Mouse (Mus musculus) MEL (cell line): Measurements from ENCODE around the gene Gm266. TPM values are rescaled to one million over a fixed set of nuclear protein-coding genes. Genes with fewer than 3 reads are reported as not detected.

Experiments used
- DNase-seq: peaks from one replicate; pipeline ENCODE4 v3.0.0; 2011; ENCODE audit warnings: low read depth, low spot score
- H3K27ac ChIP-seq: 2 replicates; pipeline ENCODE4 v1.5.1; 2012; ENCODE audit warnings: low read depth, mild to moderate bottlenecking, control low read depth, low read length, moderate library complexity; ENCODE audit not compliant: control insufficient read depth
- H3K27me3 ChIP-seq, 2 experiments: fragments of 150-350 bp in 1 of 2; sonication (generic) in 1 of 2; 2 replicates each; pipeline ENCODE4 v1.6.1; 2012; ENCODE audit warnings: low read length in 2 of 2, mild to moderate bottlenecking in 2 of 2, improper control_type of control experiment in 1 of 2, moderate library complexity in 1 of 2; ENCODE audit not compliant: insufficient read depth in 2 of 2, control insufficient read depth in 1 of 2
- H3K36me3 ChIP-seq, 2 experiments: 2 replicates each; pipeline ENCODE4 v1.6.1; 2012 to 2014; ENCODE audit warnings: low read length in 2 of 2, improper control_type of control experiment in 1 of 2, inconsistent platforms in 1 of 2, mild to moderate bottlenecking in 1 of 2; ENCODE audit not compliant: insufficient read depth in 2 of 2, control insufficient read depth in 1 of 2
- H3K4me1 ChIP-seq, 2 experiments: fragments of 150-350 bp in 1 of 2; sonication (generic) in 1 of 2; 2 replicates each; pipeline ENCODE4 v1.6.1; 2012; ENCODE audit warnings: low read length in 2 of 2, improper control_type of control experiment in 1 of 2, mild to moderate bottlenecking in 1 of 2; ENCODE audit not compliant: insufficient read depth in 2 of 2, control insufficient read depth in 1 of 2
- H3K4me3 ChIP-seq, 2 experiments: fragments of 150-350 bp in 1 of 2; sonication (generic) in 1 of 2; 2 replicates each; pipeline ENCODE4 v1.5.1; 2012; ENCODE audit warnings: low read depth in 2 of 2, low read length in 2 of 2, mild to moderate bottlenecking in 2 of 2, moderate library complexity in 2 of 2, control low read depth in 1 of 2, improper control_type of control experiment in 1 of 2; ENCODE audit not compliant: control insufficient read depth in 1 of 2, insufficient read depth in 1 of 2
- H3K79me2 ChIP-seq: 2 replicates; pipeline ENCODE4 v1.6.1; 2012; ENCODE audit warnings: mild to moderate bottlenecking, low read length, moderate library complexity; ENCODE audit not compliant: control insufficient read depth, poor library complexity, insufficient read depth
- H3K9ac ChIP-seq: 2 replicates; pipeline ENCODE4 v1.6.1; 2012; ENCODE audit warnings: low read depth, mild to moderate bottlenecking, control low read depth, low read length, moderate library complexity; ENCODE audit not compliant: control insufficient read depth, poor library complexity, severe bottlenecking
- H3K9me3 ChIP-seq: fragments of 150-350 bp; sonication (generic); replicated peaks from 2 replicates; pipeline ENCODE4 v1.6.1; 2012; ENCODE audit warnings: mild to moderate bottlenecking, low read length, improper control_type of control experiment, moderate library complexity; ENCODE audit not compliant: insufficient read depth
- CTCF ChIP-seq, 3 experiments: IDR thresholded peaks in 2 of 3; conservative IDR thresholded peaks in 1 of 3; 2 replicates each; pipeline ENCODE4 v1.5.1; 2011 to 2012; ENCODE audit warnings: low read length in 3 of 3, low read depth in 2 of 3, mild to moderate bottlenecking in 2 of 3, improper control_type of control experiment in 1 of 3, inconsistent platforms in 1 of 3, mixed read lengths in 1 of 3, moderate library complexity in 1 of 3; ENCODE audit not compliant: control insufficient read depth in 1 of 3, insufficient read depth in 1 of 3, poor library complexity in 1 of 3, severe bottlenecking in 1 of 3
- ELF1 ChIP-seq: IDR thresholded peaks from 2 replicates; pipeline ENCODE4 v1.6.1; 2014; ENCODE audit warnings: low read depth, mild to moderate bottlenecking, inconsistent platforms, low read length, improper control_type of control experiment, moderate library complexity
- EP300 ChIP-seq, 2 experiments: IDR thresholded peaks; 2 replicates each; pipeline ENCODE4 v1.6.1; 2011; ENCODE audit warnings: improper control_type of control experiment in 2 of 2, low read length in 2 of 2, low read depth in 1 of 2, mild to moderate bottlenecking in 1 of 2
- HCFC1 ChIP-seq: IDR thresholded peaks from 2 replicates; pipeline ENCODE4 v1.6.1; 2012; ENCODE audit warnings: low read depth, mild to moderate bottlenecking, inconsistent platforms, low read length, improper control_type of control experiment, moderate library complexity
- MAFK ChIP-seq: IDR thresholded peaks from 2 replicates; pipeline ENCODE4 v1.6.1; 2011; ENCODE audit warnings: low read depth, mild to moderate bottlenecking, low read length, improper control_type of control experiment, borderline replicate concordance
- MEF2A ChIP-seq: IDR thresholded peaks from 2 replicates; pipeline ENCODE4 v1.6.1; 2014; ENCODE audit warnings: low read depth, mild to moderate bottlenecking, inconsistent platforms, low read length, improper control_type of control experiment; ENCODE audit not compliant: poor library complexity, insufficient replicate concordance, severe bottlenecking; ENCODE audit errors: extremely low read depth
- MXI1 ChIP-seq: IDR thresholded peaks from 2 replicates; pipeline ENCODE4 v1.6.1; 2011; ENCODE audit warnings: mild to moderate bottlenecking, low read depth, low read length, improper control_type of control experiment
- NELFE ChIP-seq: IDR thresholded peaks from 2 replicates; pipeline ENCODE4 v1.6.1; 2011; ENCODE audit warnings: low read depth, low read length, improper control_type of control experiment
- NRF1 ChIP-seq: IDR thresholded peaks from 2 replicates; pipeline ENCODE4 v1.6.1; 2014; ENCODE audit warnings: low read depth, mild to moderate bottlenecking, inconsistent platforms, low read length, improper control_type of control experiment, moderate library complexity; ENCODE audit not compliant: poor library complexity, insufficient read depth, severe bottlenecking
- RAD21 ChIP-seq: IDR thresholded peaks from 2 replicates; pipeline ENCODE4 v1.6.1; 2011; ENCODE audit warnings: mild to moderate bottlenecking, low read depth, low read length, improper control_type of control experiment
- RCOR1 ChIP-seq: IDR thresholded peaks from 2 replicates; pipeline ENCODE4 v1.6.1; 2012; ENCODE audit warnings: low read depth, mild to moderate bottlenecking, inconsistent platforms, low read length, improper control_type of control experiment
- TAL1 ChIP-seq: IDR thresholded peaks from 2 replicates; pipeline ENCODE4 v1.6.1; 2012; ENCODE audit warnings: mild to moderate bottlenecking, inconsistent platforms, low read length, moderate library complexity, mixed read lengths
- TCF12 ChIP-seq: IDR thresholded peaks from 2 replicates; pipeline ENCODE4 v1.6.1; 2014; ENCODE audit warnings: low read depth, mild to moderate bottlenecking, inconsistent platforms, low read length, improper control_type of control experiment, moderate library complexity
- UBTF ChIP-seq: IDR thresholded peaks from 2 replicates; pipeline ENCODE4 v1.6.1; 2012; ENCODE audit warnings: low read depth, mild to moderate bottlenecking, inconsistent platforms, low read length, improper control_type of control experiment, moderate library complexity, borderline replicate concordance; ENCODE audit not compliant: insufficient read depth
- ZC3H11A ChIP-seq: IDR thresholded peaks from 2 replicates; pipeline ENCODE4 v1.6.1; 2012; ENCODE audit warnings: low read depth, mild to moderate bottlenecking, inconsistent platforms, low read length, improper control_type of control experiment
- polyA plus RNA-seq, 2 experiments: library from polyadenylated mRNA; stranded (reverse) in 1 of 2; unstranded in 1 of 2; fragments of >175 nt in 1 of 2; fragments of >200 nt in 1 of 2; gene quantifications; 2 replicates each; pipeline versions ENCODE4 v1.2.1 to v1.2.4; 2012; ENCODE audit warnings: low replicate concordance in 2 of 2, low read depth in 1 of 2; ENCODE audit not compliant: insufficient read length in 2 of 2, insufficient read depth in 1 of 2, missing spikeins in 1 of 2
- total RNA-seq: library from RNA; depleted of rRNA; stranded (reverse); fragments of 300-350 nt; gene quantifications from 2 replicates; pipeline ENCODE4 v1.2.3, GENCODE M21; 2012

Gm266 gene
- total and polyA plus RNA-seq, 3 experiments: not detected

GRCm38 (mm10) chr12:111514874-111515649 lies 29.4 kb upstream of the Gm266 start:
- peaks cover 7 to 34% of the 10 kb centered on the region in 2 experiments for H3K4me1 ChIP-seq
- H3K79me2 ChIP-seq: no peaks in the 10 kb centered on the region
- peaks cover 0 to 21% of the 10 kb centered on the region in 2 experiments; a peak in 2 of 4 replicates for H3K36me3 ChIP-seq
- TF ChIP-seq HCFC1: no peak
- peak; percentile 28 to 41 (median 32); a peak in 4 of 6 replicates for TF ChIP-seq CTCF (IDR thresholded peaks at IDR 0.05 in 2 of 3, conservative IDR thresholded peaks at IDR 0.05 in 1 of 3; ENCODE audit: control insufficient read depth in 1 of 3, insufficient read depth in 1 of 3, low read depth in 2 of 3, low read length in 3 of 3, poor library complexity in 1 of 3, severe bottlenecking in 1 of 3)
- TF ChIP-seq RAD21: peak; percentile 25
- TF ChIP-seq ZC3H11A: 0 out of 2 replicates have a peak, but pooled peaks have one; percentile 15
- TF ChIP-seq, all 39 proteins: peak for 3
- H3K9me3 ChIP-seq: no peaks in the 10 kb centered on the region
- H3K4me3 ChIP-seq: no peak overlapping the region
- no peaks in the 10 kb centered on the region for H3K27me3 ChIP-seq
- no peak overlapping the region for H3K9ac ChIP-seq
- DNase-seq: peak; percentile 48
- no peak overlapping the region for H3K27ac ChIP-seq

- TF ChIP-seq ZC3H11A: no peak
- no peak for TF ChIP-seq UBTF
- Histone ChIP-seq H3K9ac (no peak overlapping the region), H3K27ac (no peak overlapping the region), H3K27me3 (no peaks in the 10 kb centered on the region), H3K4me1 (peaks cover 7 to 33% of the 10 kb centered on the region in 2 experiments), H3K36me3 (peaks cover 0 to 21% of the 10 kb centered on the region in 2 experiments; a peak in 2 of 4 replicates), H3K4me3 (no peak overlapping the region), H3K9me3 (no peaks in the 10 kb centered on the region), H3K79me2 (no peaks in the 10 kb centered on the region)
- no peak for DNase-seq
Measured at GRCm38 (mm10) chr12:111514231-111514792, 28.7 kb upstream of the Gm266 start.

DNA sequence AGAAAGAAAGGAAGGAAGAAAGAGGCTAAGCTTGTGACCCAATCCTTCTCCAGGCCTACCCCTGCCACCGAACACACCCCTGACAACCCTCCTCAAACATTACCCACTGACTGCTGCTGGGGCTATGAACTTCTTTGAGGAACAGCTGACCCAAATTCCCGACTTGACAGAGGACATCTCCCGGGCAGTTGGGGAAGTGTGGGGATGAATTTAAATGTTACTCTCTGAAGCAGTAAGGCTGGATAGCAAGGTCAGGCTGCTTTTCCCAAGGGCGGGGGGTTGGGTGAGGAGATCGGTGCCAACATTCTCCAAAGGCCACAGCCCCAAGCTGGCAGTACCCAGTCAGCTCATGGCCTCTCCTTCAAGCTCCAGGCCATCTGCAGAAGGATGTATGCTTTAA lies 28.1 kb upstream of the Gm266 start:
- TF ChIP-seq EP300 (IDR thresholded peaks at IDR 0.05; ENCODE audit: low read depth in 1 of 2, low read length in 2 of 2): no peak
- TF ChIP-seq MXI1: no peak
- no peak for TF ChIP-seq NRF1
- TF ChIP-seq ELF1: no peak
- no peak for TF ChIP-seq TCF12
- TF ChIP-seq NELFE: no peak
- TF ChIP-seq RCOR1: no peak
- TF ChIP-seq MEF2A: no peak
- no peak for TF ChIP-seq MAFK
- no peak for TF ChIP-seq TAL1
- TF ChIP-seq ZC3H11A: no peak
- Histone ChIP-seq H3K27me3 (no peaks in the 10 kb centered on the region), H3K27ac (no peak overlapping the region), H3K79me2 (no peaks in the 10 kb centered on the region), H3K4me1 (peaks cover 7 to 27% of the 10 kb centered on the region in 2 experiments), H3K4me3 (no peak overlapping the region), H3K36me3 (peaks cover 0 to 20% of the 10 kb centered on the region in 2 experiments; a peak in 2 of 4 replicates), H3K9ac (no peak overlapping the region), H3K9me3 (no peaks in the 10 kb centered on the region)
- DNase-seq: no peak
